Mouse (Mus musculus): ENCODE measurements at regions not wholly inside any gene's neighbourhood (a gene's known extent, or its start where the extent isn't known, plus 50 kb on each side); places are given as distances from the start of the nearest gene placed in this dataset.
A peak's percentile ranks its signal among the peaks of the same experiment; 100 is the strongest.

DNA sequence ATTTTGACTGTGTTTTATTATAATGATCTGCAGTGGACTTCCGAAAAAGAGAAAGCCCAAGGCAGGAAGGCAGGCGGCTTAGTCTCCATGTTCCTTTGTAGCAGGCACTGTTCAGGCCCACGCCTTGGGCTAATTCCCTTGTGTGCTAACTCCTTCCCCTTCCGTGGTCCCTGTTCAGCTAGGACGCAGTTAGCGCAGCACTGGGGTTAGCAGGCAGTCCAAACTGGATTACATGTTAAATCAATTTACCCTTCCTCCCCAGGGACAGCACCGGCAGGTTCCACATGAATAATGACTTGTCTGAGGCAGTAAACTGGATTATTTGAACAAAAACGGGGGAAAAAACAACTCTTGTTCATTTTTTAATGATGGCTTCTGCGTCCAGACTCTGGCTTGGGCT, 453.4 kb upstream of the Tbx3 start:
- Histone ChIP-seq H3K27ac (replicated peaks) (no peak overlapping the region), H3K4me1 (peaks cover 4% of the 10 kb centered on the region), H3K9me3 (replicated peaks) (no peaks in the 10 kb centered on the region), H3K9ac (no peak overlapping the region), H3K4me2 (replicated peaks) (no peak overlapping the region), H3K36me3 (no peaks in the 10 kb centered on the region), H3K27me3 (0 out of 2 replicates have a peak, but pooled peaks cover 3% of the 10 kb centered on the region), H3K4me3 (replicated peaks) (no peak overlapping the region)
- whole genome bisulfite sequencing = 49% methylated on average over 9 of the region's 9 CpGs
- ATAC-seq (ENCODE audit: insufficient number of reproducible peaks, low FRiP score, low TSS enrichment, low read depth) = no peak

DNA sequence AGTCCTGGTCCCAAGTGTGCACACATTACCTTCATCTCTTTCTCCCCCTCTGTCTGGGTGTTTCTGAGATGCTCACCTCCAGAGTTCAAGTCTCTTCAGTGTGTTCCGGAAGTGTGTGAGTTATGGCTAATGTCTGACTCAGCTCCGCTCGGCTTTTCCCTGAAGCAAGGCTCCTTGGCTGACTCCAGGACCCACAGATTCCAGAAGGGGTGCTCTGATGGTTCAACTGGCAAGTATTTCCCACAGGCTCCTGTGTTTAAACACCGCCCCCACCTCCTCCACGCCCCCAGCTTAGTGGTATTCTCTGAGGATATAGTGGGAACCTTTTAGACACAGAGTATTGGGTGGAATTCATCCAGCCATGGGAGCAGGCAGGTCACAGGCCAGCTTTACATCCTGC, 441.8 kb upstream of the Tbx3 start:
- no peaks in the 10 kb centered on the region for H3K4me1 ChIP-seq
- no peak overlapping the region for H3K9ac ChIP-seq
- no peak overlapping the region for H3K4me3 ChIP-seq (replicated peaks)
- ATAC-seq (ENCODE audit: insufficient number of reproducible peaks, low FRiP score, low TSS enrichment, low read depth) = no peak
- H3K27ac ChIP-seq (replicated peaks) = no peak overlapping the region
- WGBS = 84% methylated on average over 5 of the region's 5 CpGs
- no peak overlapping the region for H3K4me2 ChIP-seq (replicated peaks)
- no peaks in the 10 kb centered on the region for H3K9me3 ChIP-seq (replicated peaks)
- H3K27me3 ChIP-seq = no peaks in the 10 kb centered on the region
- H3K36me3 ChIP-seq = no peaks in the 10 kb centered on the region

DNA sequence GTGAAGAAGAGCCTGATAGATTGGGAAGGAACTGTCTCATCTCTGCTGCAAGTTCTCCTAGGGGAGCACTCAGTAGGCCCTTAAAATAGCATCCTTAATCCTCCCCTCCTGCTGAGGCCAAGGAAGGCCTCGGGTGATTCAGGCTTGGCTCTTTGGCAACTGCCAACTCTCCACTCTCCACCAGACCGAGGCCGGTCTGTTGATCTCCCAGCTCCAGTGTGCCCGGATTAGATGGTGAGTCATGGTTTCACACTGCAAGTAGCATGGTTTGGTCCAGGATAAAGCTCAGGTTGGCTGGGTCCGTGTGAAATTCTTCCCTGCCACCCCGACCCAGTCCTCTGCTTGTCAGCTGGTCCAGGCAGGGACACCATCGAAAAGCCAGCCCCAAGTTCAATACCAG, 437.5 kb upstream of the Tbx3 start:
- 70% methylated on average over 7 of the region's 7 CpGs for WGBS
- H3K9me3 ChIP-seq (replicated peaks) = no peaks in the 10 kb centered on the region
- H3K27ac ChIP-seq (replicated peaks) = no peak overlapping the region
- H3K4me2 ChIP-seq (replicated peaks) = no peak overlapping the region
- no peaks in the 10 kb centered on the region for H3K36me3 ChIP-seq
- no peaks in the 10 kb centered on the region for H3K27me3 ChIP-seq
- no peak overlapping the region for H3K9ac ChIP-seq
- no peak overlapping the region for H3K4me3 ChIP-seq (replicated peaks)
- no peak for ATAC-seq (ENCODE audit: insufficient number of reproducible peaks, low FRiP score, low TSS enrichment, low read depth)
- no peaks in the 10 kb centered on the region for H3K4me1 ChIP-seq

DNA sequence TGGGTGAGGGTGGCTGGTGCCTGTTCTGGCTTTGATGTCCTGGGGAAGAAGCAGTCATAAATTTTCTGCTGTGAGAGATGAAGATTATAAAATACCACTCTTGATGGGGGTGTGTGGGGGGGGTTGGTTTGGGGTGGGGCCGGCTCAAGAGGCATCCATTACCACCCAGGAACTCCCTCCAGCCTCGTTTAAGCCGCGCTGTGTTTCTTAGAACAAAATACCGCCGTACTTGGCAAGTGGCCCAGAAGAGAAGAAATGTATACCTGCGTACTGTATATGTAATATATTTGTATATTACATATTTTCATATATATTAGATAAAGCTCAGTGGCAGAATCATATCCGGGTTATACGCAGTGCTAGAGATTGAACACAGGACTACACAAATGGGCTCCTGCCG, 434.6 kb upstream of the Tbx3 start:
- Histone ChIP-seq H3K4me1 (no peaks in the 10 kb centered on the region), H3K9ac (no peak overlapping the region), H3K4me3 (replicated peaks) (no peak overlapping the region), H3K27ac (replicated peaks) (no peak overlapping the region), H3K4me2 (replicated peaks) (no peak overlapping the region), H3K36me3 (no peaks in the 10 kb centered on the region), H3K27me3 (no peaks in the 10 kb centered on the region), H3K9me3 (replicated peaks) (no peaks in the 10 kb centered on the region)
- WGBS = 66% methylated on average over 10 of the region's 10 CpGs
- no peak for ATAC-seq (ENCODE audit: insufficient number of reproducible peaks, low FRiP score, low TSS enrichment, low read depth)

DNA sequence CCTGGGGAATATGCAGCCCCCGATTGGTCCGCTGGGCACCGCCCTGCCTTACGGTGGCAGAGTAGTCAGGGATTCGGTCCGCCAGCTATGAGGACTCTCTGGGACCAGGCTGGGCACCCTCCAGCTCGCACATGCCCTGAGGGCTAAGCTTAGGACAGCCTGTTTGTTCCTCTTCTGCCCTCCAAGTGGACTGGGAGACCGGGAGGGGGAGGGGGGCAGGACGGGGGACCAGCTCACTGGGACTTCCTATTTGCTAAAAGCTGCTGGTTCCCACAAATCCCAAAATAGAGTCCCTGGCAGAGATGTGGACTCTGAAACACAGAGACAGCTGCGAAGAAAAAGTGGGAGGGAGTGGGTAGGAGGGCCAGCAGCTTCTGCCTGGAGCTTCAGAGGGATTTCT, 423.6 kb upstream of the Tbx3 start:
- no peak overlapping the region; the same call in 1 of the 2 replicates for H3K27ac ChIP-seq (replicated peaks)
- no peak overlapping the region for H3K4me3 ChIP-seq (replicated peaks)
- H3K9me3 ChIP-seq (replicated peaks) = no peaks in the 10 kb centered on the region
- H3K36me3 ChIP-seq = no peaks in the 10 kb centered on the region
- peak overlapping the region; percentile 9; the same call in 1 of the 2 replicates for H3K4me2 ChIP-seq (replicated peaks)
- H3K9ac ChIP-seq = no peak overlapping the region
- H3K27me3 ChIP-seq = no peaks in the 10 kb centered on the region
- H3K4me1 ChIP-seq = peaks cover 5% of the 10 kb centered on the region; the same call in 1 of the 2 replicates
- 29% methylated on average over 10 of the region's 10 CpGs for WGBS
- ATAC-seq (ENCODE audit: insufficient number of reproducible peaks, low FRiP score, low TSS enrichment, low read depth) = peak; percentile 63; the same call in 1 of the 2 replicates

DNA sequence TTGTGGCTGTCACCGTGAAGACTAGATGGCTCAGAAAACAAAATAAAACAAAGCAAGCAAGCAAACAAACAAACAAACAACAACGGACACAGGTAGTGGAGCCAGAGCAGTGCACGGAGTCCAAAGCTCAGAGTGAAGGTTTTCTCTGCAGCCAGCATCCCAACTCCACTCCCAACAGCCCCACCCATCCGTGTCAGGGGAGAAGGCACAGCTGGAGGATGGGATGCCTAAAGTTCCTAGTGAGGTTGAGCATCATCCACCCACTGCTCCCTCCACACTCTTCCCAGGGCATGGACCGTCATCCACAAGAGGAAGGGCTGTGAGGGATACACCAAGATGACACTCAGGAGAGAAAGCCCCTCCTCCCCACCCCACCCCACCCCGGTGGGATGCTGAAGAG, 421.8 kb upstream of the Tbx3 start:
- H3K9ac ChIP-seq = no peak overlapping the region
- H3K4me2 ChIP-seq (replicated peaks) = no peak overlapping the region
- ATAC-seq (ENCODE audit: insufficient number of reproducible peaks, low FRiP score, low TSS enrichment, low read depth) = no peak
- peaks cover 5% of the 10 kb centered on the region; the same call in 1 of the 2 replicates for H3K4me1 ChIP-seq
- no peaks in the 10 kb centered on the region for H3K27me3 ChIP-seq
- H3K9me3 ChIP-seq (replicated peaks) = 0 out of 2 replicates have a peak, but pooled peaks cover 5% of the 10 kb centered on the region
- H3K27ac ChIP-seq (replicated peaks) = no peak overlapping the region
- H3K36me3 ChIP-seq = no peaks in the 10 kb centered on the region
- no peak overlapping the region for H3K4me3 ChIP-seq (replicated peaks)
- 81% methylated on average over 6 of the region's 6 CpGs for WGBS

DNA sequence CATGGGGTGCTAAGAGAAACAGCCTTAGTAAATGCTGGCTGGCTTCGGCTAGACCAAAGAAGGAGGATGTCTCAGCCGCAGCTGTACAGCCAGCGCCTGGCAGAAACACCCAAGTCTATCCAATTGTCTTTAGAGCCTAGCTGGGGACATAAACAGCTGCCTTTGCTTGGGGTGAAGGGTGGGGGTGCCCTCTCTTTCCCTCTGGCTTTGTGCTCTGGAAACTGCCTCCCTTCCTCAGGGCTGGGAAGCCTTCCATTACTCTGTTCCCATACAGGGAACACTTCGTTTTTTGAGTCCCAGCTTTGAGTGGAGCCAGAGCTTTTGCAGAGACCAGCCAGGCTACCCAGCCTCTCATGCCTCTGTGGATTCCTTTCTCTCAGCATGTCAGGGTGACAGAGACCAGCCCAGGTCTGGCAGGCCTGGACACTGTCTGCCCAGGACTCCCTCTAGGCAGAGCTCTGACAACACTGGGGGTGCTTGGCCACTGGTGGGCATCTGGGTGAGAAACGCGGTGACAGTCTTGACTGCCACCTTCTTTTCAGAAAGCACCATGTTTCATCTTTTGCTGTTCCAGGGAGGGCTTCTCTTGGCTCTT, 421.2 kb upstream of the Tbx3 start:
- Histone ChIP-seq H3K36me3 (no peaks in the 10 kb centered on the region), H3K4me2 (replicated peaks) (no peak overlapping the region), H3K9me3 (replicated peaks) (0 out of 2 replicates have a peak, but pooled peaks cover 5% of the 10 kb centered on the region), H3K9ac (no peak overlapping the region), H3K27ac (replicated peaks) (no peak overlapping the region), H3K27me3 (no peaks in the 10 kb centered on the region), H3K4me1 (peaks cover 5% of the 10 kb centered on the region; the same call in 1 of the 2 replicates), H3K4me3 (replicated peaks) (no peak overlapping the region)
- 71% methylated on average over 6 of the region's 6 CpGs for WGBS
- ATAC-seq (ENCODE audit: insufficient number of reproducible peaks, low FRiP score, low TSS enrichment, low read depth) = no peak

DNA sequence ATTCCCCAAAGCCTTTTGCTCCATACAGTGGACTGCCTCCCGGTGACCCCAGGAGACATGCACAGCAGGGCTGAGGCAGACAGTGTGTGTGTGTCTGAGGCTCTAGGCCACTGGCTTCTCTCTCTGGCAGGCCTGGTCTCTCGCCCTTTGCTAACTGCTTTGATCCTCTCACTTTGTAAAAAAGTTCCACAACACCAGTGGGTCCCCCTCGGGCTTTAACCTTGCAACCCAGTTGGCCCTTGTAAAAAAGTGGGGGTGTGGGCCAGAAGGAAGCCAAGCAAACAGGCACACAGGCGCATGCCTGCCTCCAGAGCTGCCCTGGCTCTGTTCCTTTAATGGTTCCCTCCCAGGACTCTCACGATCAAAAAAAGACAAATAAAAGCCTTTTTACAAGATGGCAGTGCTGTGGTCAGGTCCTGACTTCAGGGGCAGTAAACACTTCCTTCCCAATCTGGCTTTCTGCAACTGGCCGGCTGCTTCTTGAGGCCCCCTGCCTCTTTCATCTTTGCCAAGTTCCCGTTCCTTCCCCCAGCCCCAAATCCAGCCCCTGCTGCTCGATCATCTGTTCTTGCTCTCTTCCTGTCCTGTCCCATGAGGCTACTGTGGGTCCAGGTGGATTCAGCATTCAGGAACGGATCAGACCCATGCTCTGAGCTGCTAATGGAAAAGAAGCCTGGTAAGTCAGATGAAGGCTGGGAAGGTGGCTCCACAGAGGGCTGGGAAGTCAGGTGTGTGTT, 419.0 kb upstream of the Tbx3 start:
- Histone ChIP-seq H3K4me1 (peaks cover 5% of the 10 kb centered on the region; the same call in 1 of the 2 replicates), H3K4me2 (replicated peaks) (no peak overlapping the region), H3K4me3 (replicated peaks) (no peak overlapping the region), H3K27me3 (no peaks in the 10 kb centered on the region), H3K9me3 (replicated peaks) (0 out of 2 replicates have a peak, but pooled peaks cover 5% of the 10 kb centered on the region), H3K36me3 (no peaks in the 10 kb centered on the region), H3K9ac (no peak overlapping the region), H3K27ac (replicated peaks) (no peak overlapping the region)
- WGBS = 36% methylated on average over 9 of the region's 9 CpGs
- ATAC-seq (ENCODE audit: insufficient number of reproducible peaks, low FRiP score, low TSS enrichment, low read depth) = no peak

DNA sequence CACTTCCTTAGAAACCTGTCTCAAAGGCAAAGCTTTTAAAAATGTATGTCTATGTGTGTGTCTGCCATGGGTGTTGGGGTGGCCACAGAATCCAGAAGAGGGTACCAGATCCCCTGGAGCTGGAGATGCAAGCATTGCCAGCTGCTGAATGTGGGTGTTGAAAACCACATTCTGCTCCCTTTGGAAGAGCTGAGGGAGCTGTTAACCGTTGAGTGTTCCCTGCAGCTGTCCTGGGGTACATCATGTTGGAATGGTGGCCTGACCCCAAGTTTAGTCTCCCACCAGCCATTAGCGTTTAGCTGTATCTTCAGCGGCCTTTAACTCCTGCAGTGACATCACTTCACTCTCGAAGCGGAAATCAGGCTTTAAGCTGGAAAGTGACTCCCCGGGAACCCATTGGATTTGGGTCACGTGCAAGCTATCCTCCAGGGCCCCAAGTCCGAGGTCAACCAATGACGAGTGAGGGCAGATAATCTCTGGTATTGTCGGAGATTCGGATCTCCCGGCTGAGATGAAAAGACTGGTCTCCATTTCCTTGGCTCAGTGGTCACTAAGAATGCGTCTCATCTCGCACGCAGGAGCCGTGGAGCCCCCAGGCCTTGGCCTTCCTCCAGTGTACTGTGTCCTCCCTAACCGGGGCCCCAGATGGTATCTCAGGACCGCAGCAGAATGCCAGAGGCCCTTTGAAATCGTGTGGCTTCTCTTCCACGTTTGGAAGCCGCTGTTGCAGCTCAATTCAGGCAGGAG, 412.9 kb upstream of the Tbx3 start:
- 35% methylated on average over 21 of the region's 21 CpGs for WGBS
- H3K27ac ChIP-seq (replicated peaks) = 0 out of 2 replicates have a peak overlapping the region, but pooled peaks have one; percentile 22

DNA sequence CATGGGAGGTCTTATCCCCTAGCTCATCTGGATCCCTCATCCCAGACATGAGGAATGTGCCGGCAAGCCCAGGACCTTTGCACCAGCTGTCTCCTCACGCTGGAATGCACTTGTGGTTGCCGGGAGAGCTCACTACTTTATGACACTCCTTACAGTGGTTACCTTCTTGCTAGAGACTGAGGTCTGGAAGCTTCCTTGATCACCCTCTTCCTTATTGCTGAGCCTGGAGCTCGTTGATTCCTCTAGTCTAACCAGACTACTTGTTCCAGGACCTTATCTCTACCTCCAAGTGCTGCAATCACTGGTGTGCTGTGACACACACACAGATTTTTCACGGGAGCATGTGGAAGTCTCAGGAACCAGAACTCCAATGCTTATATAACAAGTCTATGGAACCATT, 411.6 kb upstream of the Tbx3 start:
- Histone ChIP-seq H3K4me2 (replicated peaks) (no peak overlapping the region), H3K4me1 (peaks cover 13% of the 10 kb centered on the region), H3K9me3 (replicated peaks) (no peaks in the 10 kb centered on the region), H3K36me3 (no peaks in the 10 kb centered on the region), H3K27me3 (no peaks in the 10 kb centered on the region), H3K4me3 (replicated peaks) (no peak overlapping the region), H3K27ac (replicated peaks) (no peak overlapping the region), H3K9ac (no peak overlapping the region)
- ATAC-seq (ENCODE audit: insufficient number of reproducible peaks, low FRiP score, low TSS enrichment, low read depth) = no peak
- WGBS = 67% methylated on average over 5 of the region's 5 CpGs

More for the DNA sequence above, 412.9 kb upstream of the Tbx3 start:
- H3K36me3 ChIP-seq = no peaks in the 10 kb centered on the region
- ATAC-seq (ENCODE audit: insufficient number of reproducible peaks, low FRiP score, low TSS enrichment, low read depth) = no peak
- H3K4me1 ChIP-seq = peaks cover 13% of the 10 kb centered on the region
- 0 out of 2 replicates have a peak, but pooled peaks cover 5% of the 10 kb centered on the region for H3K9me3 ChIP-seq (replicated peaks)
- H3K4me2 ChIP-seq (replicated peaks) = no peak overlapping the region
- no peak overlapping the region for H3K9ac ChIP-seq
- no peak overlapping the region for H3K4me3 ChIP-seq (replicated peaks)
- H3K27me3 ChIP-seq = no peaks in the 10 kb centered on the region

DNA sequence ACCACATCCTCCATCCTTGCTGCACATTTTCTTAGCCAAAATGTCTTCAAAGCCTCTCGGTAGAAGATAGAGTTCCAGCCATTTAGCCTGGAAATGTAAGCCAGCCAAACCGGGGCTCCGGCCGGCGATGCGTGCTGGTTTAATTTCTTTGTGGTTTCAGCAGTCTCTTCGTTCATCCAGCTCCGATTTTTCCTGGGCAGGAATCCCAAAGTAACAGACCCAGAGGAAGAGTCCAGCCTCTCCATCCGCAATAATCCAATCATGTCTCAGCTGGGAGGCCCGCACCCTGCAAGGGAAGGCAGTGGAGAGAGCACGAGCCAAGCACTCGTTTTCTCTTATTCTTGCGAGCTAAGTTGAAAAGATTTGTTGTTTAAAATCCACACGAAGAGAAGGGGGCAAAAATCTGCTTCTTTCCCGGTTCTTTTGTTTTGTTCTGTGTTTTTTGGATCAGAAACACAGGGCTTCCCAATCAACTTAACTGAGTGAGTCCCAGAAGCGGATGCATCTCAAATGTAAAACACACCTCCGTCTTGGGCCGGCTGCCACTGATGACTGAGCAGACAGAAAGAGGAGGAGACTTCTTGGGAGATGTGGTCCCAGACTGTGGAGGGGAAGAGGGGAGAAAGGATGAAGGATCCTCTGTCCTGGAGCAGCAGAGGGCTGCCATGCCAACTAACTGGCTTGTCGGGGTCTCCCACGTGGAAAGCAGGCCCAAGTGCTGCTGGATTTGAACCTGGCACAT, 405.1 kb upstream of the Tbx3 start:
- WGBS = 20% methylated on average over 20 of the region's 20 CpGs
- Histone ChIP-seq H3K9me3 (replicated peaks) (no peaks in the 10 kb centered on the region), H3K36me3 (no peaks in the 10 kb centered on the region), H3K4me2 (replicated peaks) (peak overlapping the region; percentile 22), H3K4me3 (replicated peaks) (peak overlapping the region; percentile 10; the same call in 1 of the 2 replicates), H3K9ac (no peak overlapping the region), H3K4me1 (peaks cover 9% of the 10 kb centered on the region), H3K27me3 (no peaks in the 10 kb centered on the region), H3K27ac (replicated peaks) (peak overlapping the region; percentile 91)
- peak; percentile 88 for ATAC-seq (ENCODE audit: insufficient number of reproducible peaks, low FRiP score, low TSS enrichment, low read depth)

All from embryonic facial prominence, embryonic 15.5 days (tissue).